Mouse (Mus musculus): ENCODE data around the gene Fbxo41.

DNA sequence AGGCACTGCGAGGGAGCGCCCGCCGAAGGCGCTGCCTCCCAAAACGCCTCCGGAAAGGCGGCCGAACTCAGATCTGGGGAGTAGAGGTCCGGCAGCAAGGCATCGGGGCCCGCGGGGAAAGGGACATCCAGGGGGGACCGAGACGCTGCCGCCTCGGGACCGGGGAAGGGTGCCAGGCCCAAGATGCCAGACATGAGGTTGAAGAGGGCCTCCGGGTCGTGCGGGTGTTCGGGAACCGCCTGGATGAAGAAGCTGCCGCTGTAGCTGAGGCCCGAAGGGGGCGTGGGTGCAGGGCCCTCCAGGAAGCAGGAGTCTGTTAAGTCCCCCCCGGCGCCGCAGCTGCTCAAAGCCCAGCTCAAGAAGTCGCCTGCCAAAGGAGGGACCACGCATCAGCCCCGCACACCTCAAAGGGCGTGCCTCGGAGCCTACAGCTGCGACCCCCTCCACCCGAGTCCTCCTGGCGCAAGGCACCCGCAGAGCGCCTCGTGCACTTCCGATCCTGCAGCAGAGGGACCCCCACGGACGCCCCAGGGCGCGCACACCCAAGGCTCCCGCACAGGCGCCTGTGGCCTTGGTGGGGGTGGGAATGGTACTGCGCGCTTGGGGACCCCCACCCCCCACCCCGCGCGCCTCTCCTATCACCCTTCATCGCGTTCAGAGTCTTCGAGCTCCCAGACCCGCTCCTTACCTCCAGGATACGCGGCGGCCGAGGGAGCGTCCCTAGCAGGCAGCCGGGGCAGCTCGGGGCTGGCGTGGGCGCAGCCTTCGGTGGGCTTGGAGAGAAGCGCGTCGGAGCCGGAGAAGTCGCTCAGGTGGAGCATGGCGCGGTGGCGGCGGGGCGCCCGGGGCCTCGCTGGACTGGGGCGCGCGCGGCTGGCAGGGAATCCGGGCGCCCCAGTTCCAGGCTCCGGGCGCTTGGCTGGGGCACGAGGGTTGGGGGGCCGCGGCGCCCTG is 10.1 kb upstream of the Fbxo41 start:
- TF ChIP-seq POLR2A (IDR thresholded peaks at IDR 0.05; ENCODE audit: control insufficient read depth, extremely low read depth, insufficient read depth, low read length, poor library complexity): no peak
- TF ChIP-seq CTCF (IDR thresholded peaks at IDR 0.05; ENCODE audit: borderline replicate concordance, control insufficient read depth, extremely low read depth, insufficient read depth, low read length, poor library complexity): no peak

Measured in thymus, adult 2 months (tissue).